Mouse (Mus musculus): Measurements from ENCODE around the gene Ftl1. TPM values are rescaled to one million over a fixed set of nuclear protein-coding genes. Genes with fewer than 3 reads are reported as not detected.

Ftl1 gene
- polyA plus RNA-seq, 1 experiment: 553 TPM

DNA sequence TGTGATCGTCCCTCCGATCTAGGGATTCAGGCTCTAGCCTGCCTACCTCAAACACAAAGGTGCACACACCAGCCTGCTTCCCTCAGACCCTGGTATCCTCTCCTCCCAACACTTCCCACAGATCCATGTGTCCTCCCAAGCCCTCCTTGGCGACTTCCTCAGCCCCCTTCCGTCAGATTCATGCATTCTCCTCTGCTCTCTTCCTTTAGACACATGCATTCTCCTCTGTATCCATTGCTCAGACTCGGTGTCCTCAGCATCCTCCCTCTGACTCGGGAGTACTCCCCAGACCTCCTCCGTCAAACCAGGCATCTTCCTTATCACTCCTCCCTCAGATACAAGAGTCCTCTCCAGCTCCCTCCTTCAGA is 25.9 kb downstream of the Ftl1 start:
- peak overlapping the region; percentile 68 for H3K4me3 ChIP-seq (ENCODE audit: insufficient read depth, low read depth, low read length)
- no peak overlapping the region for H3K27ac ChIP-seq (ENCODE audit: insufficient read depth, low read depth, low read length)
- peaks cover 25% of the 10 kb centered on the region for H3K4me1 ChIP-seq (ENCODE audit: control insufficient read depth, insufficient read depth, low read length)
- 3% methylated on average over 7 of the region's 7 CpGs for WGBS
- TF ChIP-seq POLR2A (IDR thresholded peaks at IDR 0.05; ENCODE audit: insufficient read depth, low read depth, low read length) (no peak), CTCF (IDR thresholded peaks at IDR 0.05; ENCODE audit: insufficient read depth, low read depth, low read length) (no peak)

DNA sequence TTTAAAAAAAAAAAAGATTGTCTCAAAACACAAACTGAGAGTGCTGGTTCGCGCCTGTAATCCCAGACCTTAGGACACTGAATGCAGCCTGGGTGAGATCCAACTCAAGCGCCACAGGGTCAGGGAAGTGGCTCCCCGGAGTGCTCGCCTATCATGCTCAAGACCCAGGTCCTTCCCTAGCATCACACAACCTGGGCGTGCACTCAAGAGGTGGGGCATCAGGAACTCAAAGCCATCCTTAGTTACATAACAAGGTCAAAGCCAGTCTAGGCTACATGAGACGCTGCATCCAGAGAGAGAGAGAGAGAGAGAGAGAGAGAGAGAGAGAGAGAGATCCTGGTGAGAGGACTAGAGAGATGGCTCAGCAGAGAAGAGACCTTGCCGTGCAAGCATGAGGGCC is 33.1 kb downstream of the Ftl1 start:
- TF ChIP-seq POLR2A (IDR thresholded peaks at IDR 0.05; ENCODE audit: insufficient read depth, low read depth, low read length) (no peak), CTCF (IDR thresholded peaks at IDR 0.05; ENCODE audit: insufficient read depth, low read depth, low read length) (no peak)
- no peak overlapping the region for H3K4me3 ChIP-seq (ENCODE audit: insufficient read depth, low read depth, low read length)
- H3K4me1 ChIP-seq (ENCODE audit: control insufficient read depth, insufficient read depth, low read length): no peaks in the 10 kb centered on the region
- no peak overlapping the region for H3K27ac ChIP-seq (ENCODE audit: insufficient read depth, low read depth, low read length)
- 88% methylated on average over 8 of the region's 8 CpGs for WGBS

DNA sequence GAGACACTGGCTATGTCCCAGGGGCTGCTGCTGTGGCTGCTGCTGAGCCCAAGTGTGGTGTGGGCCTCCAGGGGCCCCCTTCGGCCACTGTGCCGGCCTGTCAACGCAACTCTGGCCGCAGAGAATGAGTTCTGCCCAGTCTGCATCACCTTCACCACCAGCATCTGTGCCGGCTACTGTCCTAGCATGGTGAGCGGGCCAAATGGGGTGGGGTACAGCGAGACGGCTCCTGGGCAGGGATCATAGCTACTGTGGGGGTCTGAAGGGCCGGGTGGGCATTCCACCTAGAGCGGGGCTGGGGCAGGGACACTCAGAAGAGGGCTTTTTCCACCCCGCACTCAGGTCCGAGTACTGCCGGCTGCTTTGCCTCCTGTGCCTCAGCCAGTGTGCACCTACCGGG is 38.5 kb downstream of the Ftl1 start:
- TF ChIP-seq CTCF (IDR thresholded peaks at IDR 0.05; ENCODE audit: insufficient read depth, low read depth, low read length) (no peak), POLR2A (IDR thresholded peaks at IDR 0.05; ENCODE audit: insufficient read depth, low read depth, low read length) (no peak)
- 93% methylated on average over 14 of the region's 14 CpGs for WGBS
- Histone ChIP-seq H3K27ac (ENCODE audit: insufficient read depth, low read depth, low read length) (no peak overlapping the region), H3K4me3 (ENCODE audit: insufficient read depth, low read depth, low read length) (no peak overlapping the region), H3K4me1 (ENCODE audit: control insufficient read depth, insufficient read depth, low read length) (no peaks in the 10 kb centered on the region)

DNA sequence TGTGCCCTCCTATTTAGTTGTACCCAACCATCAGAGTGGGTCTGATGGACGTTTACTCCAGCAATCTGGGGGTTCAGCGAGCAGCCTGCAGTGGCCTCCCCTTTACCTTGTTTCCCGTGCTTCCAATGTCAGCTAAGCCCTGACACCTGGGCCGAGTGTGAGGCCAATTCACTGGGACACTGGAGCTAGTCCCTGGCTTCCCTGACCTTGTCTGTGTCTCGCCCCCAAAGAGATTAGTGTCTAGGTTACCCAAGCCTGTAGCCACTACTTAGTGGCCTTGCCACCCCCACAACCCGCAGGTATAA is 39.1 kb downstream of the Ftl1 start, which contains the start of gene Lhb:
Lhb (plus strand) TSS at position 206 of the 305 bp plus-strand sequence.
- no peak for TF ChIP-seq CTCF (IDR thresholded peaks at IDR 0.05; ENCODE audit: insufficient read depth, low read depth, low read length)
- TF ChIP-seq POLR2A (IDR thresholded peaks at IDR 0.05; ENCODE audit: insufficient read depth, low read depth, low read length): no peak
- Histone ChIP-seq H3K4me3 (ENCODE audit: insufficient read depth, low read depth, low read length) (no peak within 1 kb of the TSS), H3K4me1 (ENCODE audit: control insufficient read depth, insufficient read depth, low read length) (peaks cover 4% of the 10 kb centered on the region), H3K27ac (ENCODE audit: insufficient read depth, low read depth, low read length) (no peak within 1 kb of the TSS)
- 71% methylated on average over 6 of the region's 6 CpGs for WGBS

DNA sequence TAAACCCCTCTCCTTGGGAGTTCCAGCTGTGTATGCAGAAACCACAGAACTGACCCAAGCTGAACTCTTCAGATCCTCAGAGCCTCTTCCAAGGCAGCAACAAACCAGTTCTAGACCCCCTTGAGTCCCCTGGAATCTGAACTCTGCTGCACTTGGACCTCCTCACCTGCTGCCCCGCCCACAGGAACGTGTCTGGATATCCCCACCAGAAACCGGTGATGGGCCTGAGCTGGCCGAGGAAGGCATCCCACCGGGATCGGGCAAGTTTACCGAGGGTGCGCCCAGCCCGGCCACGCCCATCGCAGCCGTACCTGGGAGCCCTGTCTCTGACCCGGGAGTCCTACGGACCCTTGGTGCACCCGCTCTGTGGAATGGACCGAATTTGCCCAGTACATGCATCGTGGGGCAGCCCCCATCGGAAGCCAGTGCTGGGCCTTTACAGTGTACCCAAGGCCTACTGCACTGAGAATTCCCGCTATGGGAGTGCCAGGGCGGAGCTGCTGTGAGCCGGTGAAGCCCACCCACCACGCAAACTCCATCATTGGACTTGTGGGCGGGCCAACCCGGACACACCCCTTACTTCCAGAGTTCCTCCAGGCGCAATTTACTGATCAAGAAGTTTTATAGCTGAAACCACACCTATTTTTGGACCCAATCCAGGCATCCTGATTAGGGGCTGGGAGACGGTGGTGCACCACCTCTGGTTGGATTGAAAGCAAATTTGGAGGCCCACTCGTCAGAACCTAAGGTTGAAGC is 39.6 kb downstream of the Ftl1 start:
- Histone ChIP-seq H3K4me3 (ENCODE audit: insufficient read depth, low read depth, low read length) (no peak overlapping the region), H3K27ac (ENCODE audit: insufficient read depth, low read depth, low read length) (no peak overlapping the region), H3K4me1 (ENCODE audit: control insufficient read depth, insufficient read depth, low read length) (peaks cover 5% of the 10 kb centered on the region)

DNA sequence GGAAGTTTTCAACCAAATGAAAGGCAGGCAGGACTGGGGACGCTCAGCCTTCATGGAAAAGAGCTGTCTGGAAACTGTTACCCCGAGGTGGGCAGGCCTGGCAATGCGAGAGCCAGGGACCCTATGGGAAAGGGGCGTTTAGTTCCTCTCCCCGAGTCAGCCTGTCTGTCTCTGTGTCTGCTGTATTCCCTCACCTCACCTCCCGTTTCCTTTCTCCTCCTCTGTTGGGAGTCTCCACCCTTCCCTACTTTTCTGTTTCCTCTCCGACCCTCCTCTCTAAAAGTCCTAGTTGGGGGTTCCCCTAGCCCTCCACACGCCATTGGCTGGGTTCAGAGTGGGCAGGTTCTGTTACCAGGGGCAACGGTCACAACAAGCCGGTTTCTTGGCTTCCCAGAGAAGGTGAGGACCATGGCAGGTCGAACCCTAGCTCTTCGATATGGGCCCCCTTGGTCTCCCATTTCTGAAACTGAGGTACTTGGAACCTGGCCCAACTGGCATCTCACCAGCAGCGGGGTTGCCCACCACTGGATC is 41.7 kb downstream of the Ftl1 start:
- no peak for TF ChIP-seq POLR2A (IDR thresholded peaks at IDR 0.05; ENCODE audit: insufficient read depth, low read depth, low read length)
- TF ChIP-seq CTCF (IDR thresholded peaks at IDR 0.05; ENCODE audit: insufficient read depth, low read depth, low read length): no peak

More for the DNA sequence above, 39.6 kb downstream of the Ftl1 start:
- 30% methylated on average over 27 of the region's 27 CpGs for WGBS
- no peak for TF ChIP-seq POLR2A (IDR thresholded peaks at IDR 0.05; ENCODE audit: insufficient read depth, low read depth, low read length)
- TF ChIP-seq CTCF (IDR thresholded peaks at IDR 0.05; ENCODE audit: insufficient read depth, low read depth, low read length): no peak

DNA sequence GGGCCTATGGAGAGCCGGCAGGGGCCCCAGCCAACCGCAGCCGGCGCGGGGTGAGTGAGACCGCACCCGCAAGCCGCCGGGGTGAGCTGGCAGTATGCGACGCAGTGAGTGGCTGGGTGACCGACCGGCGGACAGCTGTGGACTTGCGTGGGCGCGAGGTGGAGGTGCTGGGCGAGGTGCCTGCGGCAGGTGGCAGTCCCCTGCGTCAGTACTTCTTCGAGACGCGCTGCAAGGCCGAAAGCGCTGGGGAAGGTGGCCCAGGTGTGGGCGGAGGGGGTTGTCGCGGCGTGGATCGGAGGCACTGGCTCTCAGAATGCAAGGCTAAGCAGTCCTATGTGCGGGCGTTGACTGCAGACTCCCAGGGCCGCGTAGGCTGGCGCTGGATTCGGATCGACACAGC is 44.0 kb downstream of the Ftl1 start:
- TF ChIP-seq POLR2A (IDR thresholded peaks at IDR 0.05; ENCODE audit: insufficient read depth, low read depth, low read length) (no peak), CTCF (IDR thresholded peaks at IDR 0.05; ENCODE audit: insufficient read depth, low read depth, low read length) (no peak)
- WGBS: 9% methylated on average over 37 of the region's 37 CpGs
- no peak overlapping the region; the same call in 1 of the 2 replicates for H3K4me3 ChIP-seq (ENCODE audit: insufficient read depth, low read depth, low read length)

More for the DNA sequence above, 41.7 kb downstream of the Ftl1 start:
- H3K4me1 ChIP-seq (ENCODE audit: control insufficient read depth, insufficient read depth, low read length): peaks cover 17% of the 10 kb centered on the region
- H3K27ac ChIP-seq (ENCODE audit: insufficient read depth, low read depth, low read length): no peak overlapping the region
- WGBS: 14% methylated on average over 13 of the region's 13 CpGs
- no peak overlapping the region for H3K4me3 ChIP-seq (ENCODE audit: insufficient read depth, low read depth, low read length)

DNA sequence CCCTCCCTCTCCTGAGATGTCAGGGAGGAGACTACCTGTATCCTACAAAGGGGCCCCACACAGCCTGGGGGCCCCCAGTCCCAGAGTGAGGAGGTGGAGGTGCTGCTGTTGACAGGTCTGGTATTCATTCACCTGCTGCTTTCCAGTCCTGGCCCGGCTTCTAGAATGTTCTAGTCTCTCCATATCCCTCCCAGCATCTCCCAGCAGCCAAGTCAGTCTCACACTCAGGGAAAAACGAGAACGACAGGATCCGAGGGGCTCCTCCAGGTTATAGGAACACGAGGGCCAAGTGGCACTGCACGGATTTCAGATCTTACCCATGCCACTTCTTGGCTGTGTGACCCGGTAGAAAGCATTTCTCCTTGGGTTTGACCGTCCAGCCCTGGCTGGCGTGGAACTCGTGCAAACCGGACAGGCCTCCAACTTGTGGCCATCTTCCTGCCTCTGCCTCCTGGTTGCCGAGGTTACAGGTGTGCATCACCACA is 44.9 kb downstream of the Ftl1 start:
- H3K4me3 ChIP-seq (ENCODE audit: insufficient read depth, low read depth, low read length): no peak overlapping the region
- no peak overlapping the region for H3K27ac ChIP-seq (ENCODE audit: insufficient read depth, low read depth, low read length)
- peaks cover 17% of the 10 kb centered on the region for H3K4me1 ChIP-seq (ENCODE audit: control insufficient read depth, insufficient read depth, low read length)
- TF ChIP-seq POLR2A (IDR thresholded peaks at IDR 0.05; ENCODE audit: insufficient read depth, low read depth, low read length): no peak
- no peak for TF ChIP-seq CTCF (IDR thresholded peaks at IDR 0.05; ENCODE audit: insufficient read depth, low read depth, low read length)
- WGBS: 39% methylated on average over 12 of the region's 12 CpGs

More for the DNA sequence above, 44.0 kb downstream of the Ftl1 start:
- H3K27ac ChIP-seq (ENCODE audit: insufficient read depth, low read depth, low read length): no peak overlapping the region
- H3K4me1 ChIP-seq (ENCODE audit: control insufficient read depth, insufficient read depth, low read length): peaks cover 17% of the 10 kb centered on the region
